Mouse (Mus musculus) left cerebral cortex, adult 18-20 months (tissue): ENCODE results near the gene Mfn1. TPM values are rescaled to one million over a fixed set of nuclear protein-coding genes. Genes with fewer than 3 reads are reported as not detected.
A peak's percentile ranks its signal among the peaks of the same experiment; 100 is the strongest.

ENCODE experiments used
- DNase-seq, 2 experiments: peaks; one replicate each; pipeline ENCODE4 v3.0.0; 2021 to 2022; ENCODE audit warnings: low spot score in 2 of 2, mixed read lengths in 1 of 2
- total RNA-seq, 2 experiments: library from RNA; stranded (reverse); gene quantifications; 2 replicates each; pipeline ENCODE4 v1.2.3; 2021

Gene Mfn1
- total RNA-seq, 2 experiments from 2014 or later, result 88.3 to 104 TPM

DNA sequence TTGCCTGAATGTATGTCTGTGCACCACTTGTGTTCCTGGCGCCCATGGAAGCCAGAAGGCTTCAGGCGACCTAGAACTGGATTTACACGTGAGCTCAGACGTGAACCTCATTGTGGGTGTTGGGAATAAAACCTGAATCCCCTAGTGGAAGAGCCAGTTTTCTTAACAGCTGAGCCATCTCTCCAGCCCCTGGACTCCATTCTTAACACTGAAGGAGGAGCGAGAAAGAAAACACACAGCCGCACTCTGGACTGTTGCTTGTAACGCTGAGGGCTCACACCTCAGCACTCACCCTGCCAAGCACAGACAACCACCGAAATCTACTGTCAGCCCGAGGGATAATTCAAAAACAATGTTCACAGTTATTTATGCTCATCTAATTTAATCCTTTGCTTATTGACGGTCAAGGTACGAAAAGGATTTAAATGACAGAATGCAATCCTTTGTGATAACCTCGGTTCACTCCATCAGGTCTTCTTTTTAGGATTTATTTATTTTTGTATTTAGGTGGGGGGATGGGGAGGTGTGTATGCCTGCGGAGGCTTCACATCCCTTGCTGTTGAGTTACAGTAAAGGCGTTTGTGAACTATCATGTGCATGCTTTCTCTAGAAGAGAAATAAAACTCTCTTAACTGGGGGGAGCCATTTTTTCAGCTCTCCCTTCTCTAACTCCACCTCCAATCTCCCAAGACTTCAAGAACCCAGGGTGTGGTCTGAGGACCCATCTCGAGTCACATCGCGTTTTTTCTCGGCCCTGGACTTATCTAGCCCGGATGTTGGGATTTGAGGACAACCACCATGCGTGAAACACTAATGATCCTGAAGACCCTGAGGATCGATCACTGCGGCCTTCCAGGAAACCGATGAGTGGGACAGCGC lies 19.5 kb upstream of the Mfn1 start, which contains the start of gene Zfp639:
Gene Zfp639, plus strand, starts transcription at position 764 of the 879 bp plus-strand sequence.
- DNase-seq, result no peak

DNA sequence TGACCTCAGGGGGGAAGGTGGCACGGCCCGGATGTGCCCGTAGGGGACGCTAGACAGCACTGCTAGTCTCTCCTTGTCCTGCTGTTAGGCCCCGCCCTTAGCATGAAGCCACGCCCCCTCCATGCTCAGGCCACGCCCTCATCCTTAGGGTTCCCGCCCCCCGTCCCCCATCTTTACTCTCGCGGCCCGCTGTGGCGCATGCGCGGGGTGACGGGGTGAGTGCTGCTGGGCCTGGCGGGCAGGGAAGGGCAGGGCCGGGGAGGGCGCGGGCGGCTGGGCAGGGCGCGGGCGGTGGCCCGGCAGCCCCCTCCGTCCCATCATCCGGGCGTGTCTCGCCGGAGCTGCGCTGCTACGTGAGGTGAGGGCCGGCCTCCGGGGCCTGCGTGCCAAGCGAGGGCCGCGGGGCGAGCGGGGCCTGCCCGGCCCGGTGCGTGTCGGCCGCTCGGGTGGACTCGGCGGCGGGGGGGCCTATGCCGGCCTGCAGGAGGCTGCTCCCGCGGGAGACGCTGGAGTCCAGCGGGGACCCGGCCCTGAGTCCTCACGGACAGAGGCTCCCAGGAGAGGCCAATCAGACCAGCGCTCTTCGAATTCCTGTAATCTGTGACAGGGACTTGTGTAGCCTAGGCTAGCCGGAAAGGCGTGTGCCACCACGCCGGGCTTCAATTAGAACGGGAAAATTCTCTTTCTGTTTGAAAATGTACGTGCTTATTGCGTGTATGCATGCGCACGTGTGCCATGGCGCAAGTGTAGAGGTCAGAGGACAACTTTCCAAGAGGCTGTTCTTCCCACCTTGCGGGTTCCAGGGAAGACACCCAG lies 18.7 kb upstream of the Mfn1 start:
- peak; percentile 92 to 94 for DNase-seq

DNA sequence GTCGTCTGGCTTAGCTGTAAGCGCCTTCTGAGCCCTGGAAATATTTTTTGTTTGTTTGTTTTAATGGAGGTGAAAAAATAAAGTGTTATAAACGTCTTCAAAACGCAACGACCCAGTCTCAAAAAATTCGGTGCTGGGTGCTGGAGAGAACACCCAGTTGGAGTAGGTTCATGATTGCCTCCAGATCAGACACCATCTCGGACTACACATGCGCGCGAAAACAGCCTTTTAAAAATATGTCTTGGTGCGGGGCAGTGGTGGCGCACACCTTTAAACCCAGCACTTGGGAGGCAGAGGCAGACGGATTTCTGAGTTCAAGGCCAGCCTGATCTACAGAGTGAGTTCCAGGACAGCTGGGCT lies 18.1 kb upstream of the Mfn1 start:
- DNase-seq, result peak in 1 of 2 experiments; percentile 21

DNA sequence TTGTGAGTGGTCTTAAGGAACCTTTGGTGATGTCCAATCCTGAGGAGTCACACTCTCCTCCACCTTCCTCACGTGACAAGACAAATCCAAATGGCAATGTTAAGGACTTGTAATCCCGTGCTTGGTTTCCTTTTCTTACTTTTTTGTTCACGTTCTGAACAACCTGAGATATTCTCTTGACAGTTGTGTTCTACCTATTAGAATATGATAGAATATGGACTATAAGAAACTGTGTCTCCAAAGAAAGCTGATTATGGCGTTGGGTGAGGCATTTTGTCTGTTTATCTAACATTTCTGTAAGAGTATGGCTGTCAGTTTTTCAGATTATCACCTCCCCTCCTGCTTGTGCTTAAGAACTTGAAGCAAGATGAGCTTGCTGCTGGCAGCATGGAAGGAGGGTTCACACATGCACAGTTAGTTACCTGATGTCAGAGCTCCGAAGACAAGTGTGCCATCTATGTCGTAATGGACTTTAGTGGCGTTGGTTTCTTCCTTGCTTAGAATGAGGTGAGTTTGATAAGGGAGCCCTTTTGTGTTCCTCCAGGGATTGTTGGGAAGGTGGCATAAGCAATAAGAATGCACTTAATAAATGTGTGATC lies 16.5 kb upstream of the Mfn1 start:
- no peak for DNase-seq

DNA sequence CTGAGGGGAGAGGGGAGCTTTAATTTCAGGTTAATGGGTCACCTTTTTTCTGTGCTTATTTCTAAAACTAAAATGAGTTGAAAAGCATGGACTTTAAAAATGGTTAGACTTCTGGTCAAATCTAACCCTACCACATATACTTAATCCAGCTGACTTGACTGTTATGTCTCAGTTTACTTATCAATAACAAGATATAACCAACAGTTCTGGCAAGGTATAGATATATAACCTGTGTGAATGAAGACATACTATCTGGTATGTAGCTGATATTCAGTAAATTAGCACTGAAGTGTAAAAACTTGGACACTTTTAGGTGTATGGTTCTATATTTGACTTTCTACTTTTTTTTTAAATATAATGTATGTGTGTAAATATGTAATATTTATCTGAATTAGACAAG lies 15.7 kb upstream of the Mfn1 start:
- DNase-seq, result no peak

DNA sequence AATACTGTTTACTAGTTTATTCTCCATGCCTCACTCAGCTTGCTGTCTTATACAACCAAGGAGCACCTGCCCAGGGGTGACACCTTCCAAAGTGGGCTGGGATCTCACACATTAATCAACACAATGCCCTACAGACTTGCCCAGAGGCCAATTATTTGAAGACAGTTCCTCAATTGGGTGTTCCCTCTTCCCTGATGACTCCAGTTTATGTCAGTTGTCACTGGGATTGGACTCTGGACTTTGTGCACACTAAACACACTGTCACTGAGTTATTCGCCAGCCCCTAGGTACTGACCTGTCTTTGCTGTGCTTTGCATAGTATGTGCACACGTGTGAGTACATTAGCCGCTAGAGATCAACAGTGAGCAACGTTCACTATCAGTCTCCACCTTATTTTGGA lies 2.1 kb upstream of the Mfn1 start:
- DNase-seq, result no peak

DNA sequence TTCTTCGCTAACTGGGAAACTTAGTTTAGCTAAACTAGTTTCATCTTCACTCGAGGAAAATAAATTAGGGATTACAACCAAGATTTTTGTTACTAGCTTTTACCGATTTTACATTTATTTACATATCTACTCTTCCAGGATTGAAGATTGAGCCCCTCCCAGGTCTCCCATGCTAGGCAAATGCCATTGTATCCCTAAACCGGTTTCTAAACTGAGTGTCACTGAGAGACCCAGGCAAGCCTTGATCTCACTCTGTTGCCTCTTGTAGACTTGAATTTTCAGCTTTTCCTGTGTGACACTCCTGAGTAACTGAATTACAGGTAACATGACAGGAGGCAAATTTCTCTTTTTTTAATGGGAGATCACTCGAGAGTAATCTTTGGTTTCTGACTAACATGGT lies 776 bp downstream of the Mfn1 start:
- DNase-seq, result no peak

DNA sequence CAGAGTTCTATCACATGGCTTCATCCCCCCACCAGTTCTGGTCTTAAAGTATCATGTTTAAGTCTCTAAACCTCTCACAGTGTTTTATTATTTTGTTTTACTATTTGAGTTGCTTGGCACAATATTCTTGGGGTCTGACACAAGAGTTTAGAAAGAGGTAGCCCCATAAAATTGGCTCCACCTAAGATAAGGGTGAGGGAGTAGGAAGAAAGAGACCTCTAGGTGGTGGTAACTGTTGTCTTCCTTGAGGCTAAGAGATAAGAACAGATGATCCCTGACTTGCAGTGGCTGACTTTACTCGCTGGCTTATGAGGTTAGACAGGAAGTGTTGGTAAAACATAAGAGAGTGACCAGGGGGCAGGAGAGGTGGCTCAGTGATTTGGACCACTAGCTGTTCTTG lies 6.4 kb downstream of the Mfn1 start:
- no peak for DNase-seq

DNA sequence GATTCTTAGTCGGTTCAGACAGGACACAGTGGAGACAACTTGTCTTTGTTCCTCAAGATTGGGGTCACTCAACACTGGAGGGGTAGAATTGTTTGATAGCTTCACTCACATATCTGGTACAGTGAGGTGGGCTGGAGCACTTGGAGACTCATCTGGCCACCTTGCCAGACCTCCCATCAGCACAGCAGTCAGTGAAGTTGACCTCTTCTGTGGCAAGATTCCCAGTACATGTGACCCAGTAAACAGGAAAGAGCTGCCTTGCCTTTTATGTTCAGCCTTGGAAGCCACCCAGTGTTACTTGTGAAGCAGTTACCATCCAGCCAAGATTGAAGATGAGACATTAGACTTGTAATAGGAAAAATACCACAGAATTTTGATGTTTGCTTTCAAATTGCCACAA lies 8.3 kb downstream of the Mfn1 start:
- peak; percentile 15 to 24 for DNase-seq

DNA sequence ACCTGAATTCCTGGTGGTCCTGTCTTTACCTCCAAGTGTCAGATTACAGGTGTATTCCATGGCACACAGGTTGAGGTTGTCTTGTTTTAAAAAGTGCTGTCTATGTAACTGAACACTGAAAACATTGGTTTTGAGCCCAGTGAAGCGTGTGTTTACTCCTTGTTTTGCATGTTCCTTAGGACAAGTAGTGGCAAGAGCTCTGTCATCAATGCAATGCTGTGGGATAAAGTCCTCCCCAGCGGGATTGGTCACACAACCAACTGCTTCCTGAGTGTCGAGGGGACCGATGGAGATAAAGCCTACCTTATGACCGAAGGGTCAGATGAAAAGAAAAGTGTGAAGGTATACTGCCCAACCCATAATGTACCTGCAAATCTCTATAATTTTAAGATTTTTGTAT lies 8.8 kb downstream of the Mfn1 start:
- no peak for DNase-seq

DNA sequence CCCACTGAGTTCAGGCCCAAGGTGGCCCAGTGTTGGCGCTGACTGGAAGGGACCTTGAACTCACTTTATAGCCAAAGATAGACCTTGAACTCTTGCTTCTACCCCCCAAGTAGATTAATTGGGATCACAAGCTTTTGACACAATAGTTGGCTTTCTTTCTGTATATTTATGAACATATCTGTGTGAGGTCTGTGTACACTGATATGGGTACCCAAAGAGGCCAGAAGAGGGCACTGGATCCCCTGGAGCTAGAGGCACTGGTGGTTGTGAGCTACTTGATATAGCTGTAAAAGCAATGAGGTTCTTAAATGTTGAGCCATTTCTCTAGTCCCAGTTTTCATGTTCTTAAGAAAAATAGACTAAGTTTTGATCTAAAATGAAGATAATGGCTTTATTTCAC lies 23.8 kb downstream of the Mfn1 start:
- no peak for DNase-seq

DNA sequence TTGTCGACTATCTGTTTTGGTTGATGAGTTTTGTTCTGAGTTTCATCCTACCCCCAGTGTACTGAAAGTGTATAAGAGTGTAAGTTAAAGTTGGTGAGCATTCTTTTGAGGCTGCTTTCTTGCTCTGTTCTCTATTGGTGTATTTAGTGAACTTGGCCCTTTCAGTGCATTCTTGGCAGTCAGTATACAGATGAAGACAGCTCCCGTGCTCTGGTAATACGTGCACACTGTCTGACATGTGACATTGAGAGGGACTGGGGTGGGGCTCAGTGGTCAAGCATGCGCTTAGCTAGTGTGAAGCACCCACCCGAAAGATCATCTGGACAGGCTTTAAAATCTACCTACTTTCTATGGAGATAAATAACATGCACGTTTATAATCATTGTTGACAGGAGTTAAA lies 34.1 kb downstream of the Mfn1 start:
- DNase-seq, result no peak

DNA sequence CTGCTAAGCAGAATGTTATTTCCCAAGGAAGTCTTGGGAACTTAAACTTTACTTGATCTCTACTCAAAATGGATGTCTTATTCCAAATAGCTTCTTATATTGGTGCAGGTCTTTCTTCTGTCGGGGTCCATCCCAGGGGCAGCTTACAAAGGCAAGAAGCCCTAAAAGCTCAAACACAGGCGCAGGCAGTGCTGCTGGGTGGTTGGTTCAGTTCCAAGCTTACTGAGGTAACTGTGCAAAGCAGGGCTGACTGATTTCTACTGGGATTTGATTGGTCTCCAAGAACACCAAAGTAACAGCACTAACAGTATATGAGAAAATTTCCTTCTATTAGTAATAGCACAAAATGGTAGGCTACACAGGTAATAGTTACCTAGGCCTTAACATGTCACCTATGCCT lies 43.8 kb downstream of the Mfn1 start:
- DNase-seq, result no peak

DNA sequence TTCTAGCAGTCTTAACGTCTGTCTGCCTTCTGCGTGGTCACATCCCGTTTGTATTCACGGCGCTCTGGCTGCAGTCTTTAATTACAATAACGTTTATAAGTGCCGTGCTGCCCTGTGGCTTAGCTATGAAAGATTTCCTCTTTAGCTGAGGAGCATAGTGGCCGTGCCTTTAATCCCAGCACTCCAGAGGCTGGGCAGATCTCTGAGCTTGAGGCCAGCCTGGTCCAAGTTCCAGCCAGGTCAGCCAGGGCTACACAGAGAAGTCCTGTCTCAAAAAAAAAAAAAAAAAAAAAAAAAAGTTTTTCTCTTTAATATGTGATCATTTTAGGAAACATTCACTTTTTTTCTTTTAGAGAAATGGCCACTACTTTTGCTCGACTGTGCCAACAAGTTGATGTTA lies 44.6 kb downstream of the Mfn1 start:
- no peak for DNase-seq

DNA sequence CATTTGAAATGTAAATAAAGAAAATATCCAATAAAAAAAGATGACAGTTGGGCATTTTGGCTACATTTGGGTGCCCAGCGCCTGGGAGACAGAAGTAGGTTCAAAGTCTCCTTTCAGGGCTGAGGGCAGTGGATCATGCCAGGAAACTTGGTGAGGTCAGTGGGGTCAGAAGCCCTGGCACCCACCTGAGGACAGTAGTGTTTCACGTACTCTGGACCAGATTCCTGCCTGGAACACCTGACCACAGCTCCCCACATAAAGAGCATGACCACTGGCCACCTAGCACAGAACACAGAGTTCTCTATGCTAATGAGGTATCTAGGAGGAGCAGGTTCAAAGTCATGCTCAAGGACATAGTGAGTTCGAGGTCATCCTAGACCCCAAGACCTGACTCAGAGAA lies 45.9 kb downstream of the Mfn1 start:
- DNase-seq, result no peak

DNA sequence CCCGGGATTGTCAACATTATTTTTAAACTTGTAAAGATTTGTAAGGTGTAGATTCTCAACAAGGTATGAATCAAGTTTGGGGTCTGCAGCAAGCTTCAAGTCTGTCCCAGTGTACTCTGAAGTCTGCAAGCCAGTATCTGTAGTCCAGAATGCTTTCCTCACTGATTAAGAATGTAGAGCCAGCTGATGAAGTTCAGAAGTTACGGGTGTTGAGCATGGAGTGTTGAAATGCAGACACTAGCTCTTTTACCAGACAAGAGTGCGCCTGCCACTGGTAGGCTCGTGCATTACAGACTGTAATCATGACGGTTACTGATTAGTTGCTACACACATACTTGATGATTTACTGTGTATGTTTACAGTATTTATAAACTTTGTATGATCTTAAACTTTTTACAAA lies 49.5 kb downstream of the Mfn1 start:
- no peak for DNase-seq

DNA sequence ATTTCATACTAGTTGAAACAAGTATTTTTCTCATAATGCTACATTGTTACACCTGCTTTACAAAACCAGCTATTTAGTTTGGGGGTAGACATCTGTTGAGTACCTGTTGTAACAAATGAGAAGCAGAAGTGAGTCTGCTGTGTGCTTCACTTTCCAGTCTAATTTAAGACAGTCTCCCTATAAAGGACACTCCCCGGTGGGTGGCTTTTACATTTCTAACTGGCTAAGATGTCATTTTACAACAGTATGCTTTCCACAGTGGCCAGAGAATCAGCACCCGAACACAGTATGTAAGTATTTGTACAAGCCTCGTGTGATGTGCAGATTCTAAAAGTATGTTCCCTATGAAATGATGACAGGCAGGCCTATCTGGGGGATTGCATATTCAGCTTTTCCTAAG lies 51.5 kb downstream of the Mfn1 start:
- DNase-seq, result no peak

DNA sequence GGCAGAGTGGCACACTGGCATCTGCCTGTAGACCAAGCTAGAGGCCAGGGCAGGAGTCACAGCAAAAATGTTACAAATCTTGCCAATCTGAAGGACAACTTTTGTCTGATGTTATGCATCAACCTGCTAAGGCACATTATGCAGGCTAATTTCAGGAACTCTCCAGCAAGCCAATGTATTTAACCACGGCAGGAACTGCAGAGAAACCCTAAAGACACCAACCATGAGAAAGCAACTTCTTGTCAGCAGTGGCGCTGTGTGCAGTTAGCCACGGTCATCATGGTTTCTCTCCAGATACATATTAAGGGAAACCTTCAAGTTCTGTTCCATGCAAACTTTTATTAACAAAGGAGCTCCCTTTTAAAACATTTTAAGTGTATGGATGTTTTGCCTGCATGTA lies 52.6 kb downstream of the Mfn1 start:
- DNase-seq, result no peak

DNA sequence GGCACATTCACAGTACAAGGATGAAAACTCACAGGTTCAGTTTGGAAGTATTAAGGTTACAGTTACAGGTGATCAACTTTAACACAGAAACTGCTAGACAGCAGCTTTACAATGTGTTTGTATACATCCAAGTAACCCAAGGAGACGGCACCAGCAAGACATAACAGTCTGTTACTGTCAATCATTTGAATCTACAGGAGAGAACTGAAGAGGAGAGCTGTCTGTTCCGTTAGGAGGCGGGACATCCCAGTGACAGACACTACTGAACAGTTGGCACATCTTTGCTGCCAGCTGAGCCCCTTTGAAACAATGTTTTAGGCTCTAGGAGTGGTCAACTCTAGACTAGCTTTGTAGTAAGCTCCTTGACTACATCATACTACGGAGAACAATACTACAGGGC lies 54.2 kb downstream of the Mfn1 start:
- no peak for DNase-seq

DNA sequence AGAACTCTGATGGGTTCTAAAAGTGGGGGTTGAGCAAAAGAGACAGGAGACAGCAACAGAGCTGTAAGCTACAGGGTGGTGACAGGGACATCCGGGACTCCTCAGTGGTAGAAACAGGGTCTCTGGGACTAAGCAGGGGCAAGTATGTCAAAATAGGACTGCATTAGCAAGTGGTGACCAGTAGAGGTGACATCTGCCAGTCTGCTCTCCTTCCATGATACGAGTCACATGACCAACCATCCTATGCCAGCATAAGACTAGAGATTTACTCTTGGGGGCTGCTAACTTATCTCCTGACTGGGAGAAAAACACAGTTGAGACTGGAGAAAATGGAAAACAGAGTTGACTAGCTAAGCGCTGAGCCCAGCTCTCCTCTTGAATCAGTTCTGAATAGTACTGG lies 57.0 kb downstream of the Mfn1 start:
- DNase-seq, result no peak

DNA sequence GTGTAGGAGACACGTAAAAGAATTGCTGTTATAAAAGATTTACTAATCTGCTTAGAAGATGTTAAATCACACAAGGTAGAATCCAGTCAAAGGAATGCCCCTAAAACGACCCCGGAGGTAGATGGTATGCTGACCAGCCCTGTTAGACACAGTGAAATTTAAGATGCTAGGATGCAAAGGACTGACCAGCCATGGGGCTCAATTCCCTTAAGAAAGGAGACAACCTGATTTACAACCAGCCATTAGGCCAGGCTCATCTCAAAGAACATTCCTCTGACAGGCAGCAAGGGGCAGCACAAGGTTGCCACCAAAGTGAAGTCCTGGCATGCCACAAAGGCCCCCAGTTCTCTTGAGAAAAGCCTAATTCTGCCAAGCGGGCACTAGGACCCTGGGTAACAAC lies 65.8 kb downstream of the Mfn1 start:
- no peak for DNase-seq

DNA sequence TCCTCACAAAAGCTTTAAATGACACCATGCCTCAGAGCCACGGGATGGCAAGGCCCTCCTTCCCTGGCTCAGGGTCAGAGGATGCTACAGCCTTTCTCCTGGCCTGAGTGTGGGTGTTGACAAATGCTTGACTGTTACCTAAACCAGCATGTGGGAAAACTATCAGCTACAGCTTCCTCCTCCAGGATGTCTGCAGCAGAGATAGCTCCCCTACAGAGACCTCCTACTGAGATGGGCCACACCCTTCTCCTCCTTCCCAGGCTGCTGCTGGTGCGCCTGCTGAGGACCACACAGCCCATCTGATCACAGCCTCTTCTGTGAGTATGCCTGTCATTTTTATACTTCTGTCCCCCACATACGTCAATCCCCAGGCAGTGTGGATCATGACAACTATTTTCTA lies 70.1 kb downstream of the Mfn1 start:
- no peak for DNase-seq
